Mouse (Mus musculus): ENCODE results near the gene Cdr2. TPM values are rescaled to one million over a fixed set of nuclear protein-coding genes. Genes with fewer than 3 reads are reported as not detected.
A peak's percentile ranks its signal among the peaks of the same experiment; 100 is the strongest.
"Not testable (repeated sequence)": the region's sequence is repeated elsewhere in the genome, so short reads cannot be mapped to it uniquely, and the experiment has no call there.

Gene Cdr2
- 1 to 10 TPM; 1.2 to 2.7 (median 1.6) TPM for total RNA-seq (2022)

DNA sequence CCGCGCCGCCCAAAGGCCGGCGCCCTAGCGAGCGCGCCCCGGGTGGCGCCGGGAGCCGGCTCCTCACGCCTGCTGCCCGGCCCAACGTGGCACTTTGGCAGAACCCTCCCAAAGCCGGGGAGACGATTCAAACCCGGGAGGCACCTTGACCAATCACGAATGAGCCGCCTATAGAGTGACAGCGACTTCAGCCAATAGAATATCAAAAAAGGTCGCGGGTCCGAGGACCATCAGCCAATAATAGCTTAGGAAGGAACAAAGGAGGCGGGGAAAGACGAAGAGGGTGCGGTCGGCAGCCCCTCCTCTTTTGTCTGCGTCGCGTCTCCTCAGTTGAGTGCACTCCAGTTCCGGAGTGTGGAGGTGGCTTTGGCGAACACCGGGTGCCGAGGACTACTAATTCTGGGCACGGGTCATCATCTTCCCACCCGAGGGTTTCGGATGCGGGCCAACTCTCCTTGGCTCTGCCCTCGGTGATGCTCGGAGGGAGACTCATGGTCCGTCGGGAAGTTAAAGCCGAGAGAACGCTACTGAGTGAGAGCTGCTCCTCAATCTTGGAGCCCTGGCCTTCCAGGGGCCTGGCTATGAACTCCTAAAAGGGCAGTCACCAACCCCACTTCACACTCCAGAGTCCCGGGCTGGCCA, at the start of gene Cdr2, which contains the start of gene Mfsd13b:
Gene Cdr2 (minus strand): TSS at position 113 of the 642 bp plus-strand sequence.
Gene Mfsd13b (plus strand): TSS at position 310 of the 642 bp plus-strand sequence.
- peak; percentile 84 to 88 for DNase-seq (ENCODE audit: low spot score in 2 of 2)

- DNase-seq (ENCODE audit: low spot score in 2 of 2), result not testable (repeated sequence)
These were observed 47.8 kb upstream of the Cdr2 start for GRCm38 (mm10) chr7:121029947-121030346.

GRCm38 (mm10) chr7:121026300-121026699, 44.2 kb upstream of the Cdr2 start:
- no peak for DNase-seq (ENCODE audit: low spot score in 2 of 2)

DNA sequence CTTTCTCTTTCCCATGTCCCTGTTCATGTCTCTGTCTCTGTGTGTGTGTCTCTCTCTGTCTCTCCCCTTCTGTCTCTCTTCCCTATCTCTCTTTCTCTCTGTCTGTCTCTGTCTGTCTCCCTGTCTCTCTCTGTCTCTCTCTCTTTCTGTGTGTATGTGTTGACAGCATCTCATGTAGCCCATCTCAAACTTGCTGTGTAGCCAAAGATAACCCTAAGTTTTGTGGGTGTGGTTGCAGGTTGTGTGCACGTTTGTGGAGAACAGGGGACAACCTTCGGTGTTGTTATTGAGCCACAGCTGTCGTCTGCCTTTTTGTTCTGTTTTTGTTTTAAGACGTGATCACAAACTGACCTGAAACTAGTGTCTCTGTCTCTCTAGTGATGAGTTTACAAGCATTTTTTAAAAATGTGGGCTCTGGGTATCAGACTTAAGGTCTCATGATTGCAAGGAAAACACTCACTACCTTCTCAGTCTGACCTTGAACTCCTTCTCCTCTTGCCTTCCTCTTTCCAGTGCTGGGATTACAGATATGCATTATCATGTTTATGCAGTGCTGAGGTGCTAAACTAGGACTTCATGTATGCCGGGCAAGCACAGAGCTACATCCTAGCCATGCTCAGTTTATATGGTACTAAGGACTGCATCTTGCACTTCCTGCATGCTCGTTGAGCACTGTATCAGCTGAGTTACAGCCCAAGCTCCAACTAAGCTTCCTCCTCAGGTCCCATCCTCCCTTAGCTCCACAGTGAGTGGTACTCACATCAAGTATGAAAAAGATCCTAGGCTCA, 43.3 kb upstream of the Cdr2 start:
- DNase-seq (ENCODE audit: low spot score in 2 of 2), result no peak

- DNase-seq (ENCODE audit: low spot score in 2 of 2), result no peak
These were observed 38.2 kb upstream of the Cdr2 start for GRCm38 (mm10) chr7:121020277-121020676.

DNA sequence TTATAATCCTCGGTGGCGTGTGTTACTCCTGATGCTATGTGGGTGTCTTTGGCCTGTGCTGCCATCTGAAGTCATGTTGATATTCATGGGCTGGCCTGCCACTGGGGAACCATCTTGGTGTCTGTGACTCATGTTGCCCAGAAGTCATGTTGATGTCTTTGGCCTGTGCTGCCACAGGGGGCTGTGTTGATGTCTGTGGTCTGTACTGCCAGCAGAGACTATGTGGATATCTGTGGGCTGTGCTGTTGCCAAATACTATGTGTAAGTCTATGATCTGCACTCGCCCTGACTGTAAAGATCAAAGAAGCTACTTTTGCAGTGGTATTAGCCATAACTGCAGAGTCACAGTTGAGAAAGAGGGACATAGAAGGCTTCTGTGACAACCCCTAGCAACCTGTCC, 36.7 kb upstream of the Cdr2 start:
- no peak for DNase-seq (ENCODE audit: low spot score in 2 of 2)

DNA sequence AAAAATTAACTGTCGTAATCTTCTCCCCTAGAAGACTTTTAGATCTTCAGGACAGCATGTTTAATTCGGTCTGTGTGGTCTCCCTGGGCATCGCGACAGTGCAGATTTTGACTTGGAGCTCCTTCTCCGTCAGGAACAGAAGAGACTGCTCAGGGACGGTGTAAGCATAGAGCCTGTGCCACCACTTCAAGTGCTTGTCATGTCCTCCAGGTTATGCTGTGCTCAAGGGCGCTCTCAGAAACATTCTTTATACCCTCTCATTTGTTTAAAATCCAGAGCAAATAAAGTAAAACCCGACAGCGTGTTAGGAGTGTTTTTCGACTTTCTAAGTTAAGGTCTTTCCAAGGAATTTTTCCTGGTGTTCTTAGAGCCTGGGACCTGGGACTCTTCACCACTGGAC, 32.4 kb upstream of the Cdr2 start:
- DNase-seq (ENCODE audit: low spot score in 2 of 2), result no peak

GRCm38 (mm10) chr7:121011794-121012689, 29.9 kb upstream of the Cdr2 start:
- no peak for DNase-seq (ENCODE audit: low spot score in 2 of 2)

DNA sequence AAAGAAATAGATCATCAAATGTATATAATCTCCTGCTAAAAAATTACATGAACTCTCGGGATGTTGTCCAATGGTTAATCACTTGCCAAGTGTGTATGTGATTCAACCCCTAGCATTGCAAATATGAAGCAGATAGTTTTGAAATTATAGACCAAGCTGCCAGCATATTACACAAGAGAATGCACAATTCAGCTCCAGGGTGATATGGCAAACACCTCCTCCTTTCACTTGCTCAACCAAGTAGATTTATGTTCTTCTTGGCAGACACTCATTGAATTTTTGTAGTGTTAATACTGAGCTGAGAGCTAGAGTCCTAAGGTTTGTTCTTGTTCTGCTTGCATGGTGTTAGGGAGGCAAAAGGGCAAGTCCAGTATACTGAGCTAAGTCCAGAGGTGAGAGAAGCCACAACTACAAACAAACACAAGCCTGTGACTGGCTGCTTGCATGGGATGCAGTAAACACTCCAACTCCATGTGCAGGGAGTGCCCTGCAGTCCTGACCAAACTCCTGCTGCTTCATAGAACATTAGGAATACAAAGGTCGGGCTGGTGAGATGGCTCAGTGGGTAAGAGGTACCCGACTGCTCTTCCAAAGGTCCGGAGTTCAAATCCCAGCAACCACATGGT, 21.8 kb upstream of the Cdr2 start:
- no peak for DNase-seq (ENCODE audit: low spot score in 2 of 2)

DNA sequence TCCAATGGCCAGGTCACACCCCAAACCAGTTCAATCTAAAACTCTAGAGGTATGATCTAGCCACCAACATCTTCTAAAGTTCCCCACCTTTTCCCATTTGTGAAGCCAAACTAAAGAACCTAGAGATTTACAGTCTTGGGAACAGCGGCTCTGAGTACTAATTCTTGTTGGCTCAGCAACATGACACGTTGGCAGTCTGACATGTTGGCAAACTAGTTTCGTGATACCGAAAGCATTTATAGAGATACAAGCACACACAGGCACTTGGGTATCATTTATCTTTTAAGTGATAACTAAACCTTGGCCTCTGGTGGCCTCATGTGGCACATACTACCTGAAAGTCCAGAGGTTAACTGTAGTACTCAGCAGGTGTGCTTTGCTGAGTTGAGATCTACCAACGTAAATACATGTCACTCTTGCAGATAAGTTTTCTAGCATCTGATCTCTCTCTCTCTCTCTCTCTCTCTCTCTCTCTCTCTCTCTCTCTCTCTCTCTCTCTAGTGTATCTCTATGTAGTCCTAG, 20.4 kb upstream of the Cdr2 start:
- DNase-seq (ENCODE audit: low spot score in 2 of 2), result no peak

GRCm38 (mm10) chr7:121001879-121002278, 19.8 kb upstream of the Cdr2 start:
- no peak for DNase-seq (ENCODE audit: low spot score in 2 of 2)

DNA sequence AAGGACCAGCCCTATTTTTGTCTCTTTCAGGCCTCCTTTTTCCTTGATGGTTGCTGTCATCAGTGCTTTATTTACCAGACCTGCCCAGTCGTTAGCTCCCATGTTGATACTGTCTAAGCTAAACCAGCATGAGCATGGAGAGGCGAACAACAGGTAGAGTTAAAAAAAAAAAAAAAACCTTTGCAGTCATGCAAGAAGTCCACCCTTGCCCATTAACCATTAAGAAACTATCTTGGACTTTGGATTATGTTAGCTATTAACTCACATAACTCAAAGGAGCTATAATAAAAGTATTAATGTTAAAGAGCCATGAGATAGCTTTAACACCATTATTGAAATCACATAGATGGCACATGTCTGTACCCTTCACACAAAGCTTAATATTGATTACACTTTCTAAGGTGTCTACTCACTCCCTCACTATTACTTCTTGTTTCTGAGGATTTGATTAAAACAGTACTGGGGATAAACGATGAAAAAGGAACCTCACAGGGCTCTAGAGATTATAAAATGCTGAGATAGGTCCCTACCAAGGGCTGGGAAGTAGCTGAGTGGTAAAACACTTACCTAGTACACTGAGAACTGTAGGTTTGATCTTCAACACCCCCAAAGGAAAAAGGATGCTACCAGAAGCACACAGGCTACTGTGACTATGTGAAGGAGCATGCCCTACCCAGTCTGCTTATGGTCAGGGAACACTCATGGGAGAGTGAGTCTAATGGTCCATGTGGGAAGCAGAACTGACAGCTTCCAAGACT, 18.1 kb upstream of the Cdr2 start:
- DNase-seq (ENCODE audit: low spot score in 2 of 2), result no peak

GRCm38 (mm10) chr7:120999021-120999530, 17.0 kb upstream of the Cdr2 start:
- no peak for DNase-seq (ENCODE audit: low spot score in 2 of 2)

- no peak for DNase-seq (ENCODE audit: low spot score in 2 of 2)
These were observed 9.1 kb upstream of the Cdr2 start for GRCm38 (mm10) chr7:120991191-120991590.

DNA sequence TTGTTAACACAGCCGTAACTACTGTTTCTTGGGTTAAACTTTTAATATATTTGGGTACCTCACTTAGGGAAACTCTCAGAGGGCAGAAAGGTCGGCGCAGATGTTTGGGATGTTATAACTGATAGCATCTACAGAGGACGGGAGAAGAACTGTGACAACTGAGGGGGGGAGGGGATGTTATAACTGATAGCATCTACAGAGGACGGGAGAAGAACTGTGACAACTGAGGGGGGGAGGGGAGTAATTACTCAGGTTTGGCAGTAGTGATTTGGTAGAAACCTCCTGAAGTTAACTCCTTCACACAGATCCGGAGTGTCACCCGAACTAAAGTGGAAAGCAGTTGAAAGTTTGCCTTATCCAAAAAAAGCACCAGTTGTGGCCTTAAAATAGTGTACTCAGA, 856 bp upstream of the Cdr2 start:
- no peak for DNase-seq (ENCODE audit: low spot score in 2 of 2)

DNA sequence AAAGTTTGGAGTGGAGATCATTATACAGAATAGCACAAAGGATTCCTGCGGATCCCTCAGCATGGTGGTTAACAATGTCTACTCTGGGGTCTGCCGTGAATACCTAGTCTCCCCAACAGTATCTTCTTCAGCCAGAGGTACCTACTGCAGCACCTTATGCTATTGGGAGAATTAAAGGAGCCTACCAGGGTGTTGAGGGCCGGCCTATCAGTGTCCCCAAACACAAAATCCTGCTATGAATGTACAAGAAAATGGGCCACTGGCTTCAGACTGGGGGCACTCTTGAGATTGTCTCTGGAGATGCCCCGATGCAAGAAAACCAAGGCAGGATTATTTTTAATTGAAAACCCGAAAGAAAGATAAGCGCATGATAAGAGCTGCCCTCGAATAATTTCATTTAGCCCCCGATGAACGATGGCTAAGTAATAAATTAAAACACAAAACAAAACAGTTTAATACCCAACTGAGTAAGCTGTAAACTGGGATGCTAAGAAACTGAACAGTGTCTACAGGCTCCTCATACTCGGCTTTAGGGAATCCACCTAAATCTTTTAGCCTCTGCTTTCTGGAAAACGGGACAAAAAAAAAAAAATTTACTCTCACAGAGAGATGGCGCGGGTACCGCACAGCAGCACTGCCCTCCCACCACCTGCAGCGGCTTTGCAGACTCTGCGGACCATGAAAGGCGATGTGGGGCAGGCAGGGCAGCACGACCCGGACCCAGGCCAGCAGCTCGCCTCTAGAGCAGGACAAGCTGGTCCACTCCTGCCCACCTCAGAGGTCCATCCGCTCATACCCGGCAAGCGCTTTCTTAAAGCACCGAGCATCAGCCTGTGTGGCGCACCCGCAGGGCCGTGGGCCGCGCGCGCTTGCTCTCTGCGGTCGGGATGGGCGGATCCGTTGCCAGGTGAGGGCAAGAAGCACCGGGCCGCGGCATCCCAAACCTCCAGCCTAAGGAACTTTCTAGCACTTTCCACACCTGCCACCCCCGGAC, 884 bp downstream of the Cdr2 start:
- DNase-seq (ENCODE audit: low spot score in 2 of 2), result peak in 1 of 2 experiments; percentile 13

GRCm38 (mm10) chr7:120980041-120980440, 2.1 kb downstream of the Cdr2 start:
- no peak for DNase-seq (ENCODE audit: low spot score in 2 of 2)

DNA sequence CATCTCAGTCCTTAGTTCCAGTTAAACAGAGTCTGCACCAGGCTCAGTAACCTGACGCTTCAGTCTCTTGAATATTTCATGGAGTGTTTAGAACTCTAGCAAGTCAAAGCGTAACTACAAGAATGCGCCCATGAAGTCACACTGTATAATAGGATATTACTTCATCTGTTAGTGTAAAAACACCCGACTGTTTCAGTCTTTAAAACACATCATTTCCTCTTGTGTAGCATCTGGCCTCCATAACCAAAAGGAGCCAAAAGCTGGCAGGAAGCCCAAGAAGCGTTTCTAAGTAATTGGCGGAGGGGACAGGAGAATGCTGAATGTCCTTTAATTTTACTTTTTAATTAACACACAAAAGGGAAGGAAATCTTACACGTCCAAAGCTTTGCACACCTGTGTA, 5.0 kb downstream of the Cdr2 start:
- no peak for DNase-seq (ENCODE audit: low spot score in 2 of 2)

GRCm38 (mm10) chr7:120974001-120974400, 8.1 kb downstream of the Cdr2 start:
- DNase-seq (ENCODE audit: low spot score in 2 of 2), result no peak
